Mouse (Mus musculus): ENCODE results near the gene Nxpe2. TPM values are rescaled to one million over a fixed set of nuclear protein-coding genes. Genes with fewer than 3 reads are reported as not detected.
A peak's percentile ranks its signal among the peaks of the same experiment; 100 is the strongest.

Nxpe2 gene
- 0.63 and 1.2 TPM in 2 replicates for polyA plus RNA-seq (2014; fragmentation: Nextera tagmentation; extraction: Ambion mirVana)

GRCm38 (mm10) chr9:48353148-48353698, at the start of gene Nxpe2:
Gene Nxpe2 (minus strand): TSS chr9:48353454.
- Histone ChIP-seq H3K27ac (no peak within 1 kb of the TSS; the same call in 1 of the 2 replicates), H3K4me3 (replicated peaks; ENCODE audit: low read length) (no peak within 1 kb of the TSS), H3K9me3 (ENCODE audit: control insufficient read depth, low read length) (no peaks in the 10 kb centered on the region), H3K36me3 (replicated peaks; ENCODE audit: control insufficient read depth, insufficient read depth) (no peaks in the 10 kb centered on the region), H3K9ac (no peak within 1 kb of the TSS), H3K27me3 (ENCODE audit: control insufficient read depth, insufficient read depth, low read length) (no peaks in the 10 kb centered on the region), H3K4me2 (replicated peaks) (no peak within 1 kb of the TSS), H3K4me1 (replicated peaks; ENCODE audit: control insufficient read depth, insufficient read depth, low read length) (no peaks in the 10 kb centered on the region)
- DNase-seq (ENCODE audit: low spot score) (no peak), ATAC-seq (ENCODE audit: low FRiP score) (no peak)
- WGBS = 59% methylated on average over 2 of the region's 2 CpGs

GRCm38 (mm10) chr9:48389983-48390382, 36.7 kb upstream of the Nxpe2 start:
- Histone ChIP-seq H3K27ac (no peak overlapping the region), H3K4me3 (replicated peaks; ENCODE audit: low read length) (no peak overlapping the region), H3K27me3 (ENCODE audit: control insufficient read depth, insufficient read depth, low read length) (no peaks in the 10 kb centered on the region), H3K4me2 (replicated peaks) (no peak overlapping the region), H3K9me3 (ENCODE audit: control insufficient read depth, low read length) (no peaks in the 10 kb centered on the region), H3K4me1 (replicated peaks; ENCODE audit: control insufficient read depth, insufficient read depth, low read length) (no peaks in the 10 kb centered on the region), H3K36me3 (replicated peaks; ENCODE audit: control insufficient read depth, insufficient read depth) (no peaks in the 10 kb centered on the region), H3K9ac (no peak overlapping the region)
- ATAC-seq (ENCODE audit: low FRiP score) (no peak), DNase-seq (ENCODE audit: low spot score) (peak; percentile 19)
- WGBS = 83% methylated on average over 3 of the region's 3 CpGs

GRCm38 (mm10) chr9:48388451-48388850, 35.2 kb upstream of the Nxpe2 start:
- no peaks in the 10 kb centered on the region for H3K9me3 ChIP-seq (ENCODE audit: control insufficient read depth, low read length)
- H3K9ac ChIP-seq = no peak overlapping the region
- ATAC-seq (ENCODE audit: low FRiP score) (no peak), DNase-seq (ENCODE audit: low spot score) (peak; percentile 2)
- H3K4me1 ChIP-seq (replicated peaks; ENCODE audit: control insufficient read depth, insufficient read depth, low read length) = no peaks in the 10 kb centered on the region
- H3K27me3 ChIP-seq (ENCODE audit: control insufficient read depth, insufficient read depth, low read length) = no peaks in the 10 kb centered on the region
- no peak overlapping the region for H3K4me3 ChIP-seq (replicated peaks; ENCODE audit: low read length)
- H3K27ac ChIP-seq = no peak overlapping the region
- no peaks in the 10 kb centered on the region for H3K36me3 ChIP-seq (replicated peaks; ENCODE audit: control insufficient read depth, insufficient read depth)
- H3K4me2 ChIP-seq (replicated peaks) = no peak overlapping the region
- WGBS = 84% methylated on average over 4 of the region's 4 CpGs

GRCm38 (mm10) chr9:48374357-48374756, 21.1 kb upstream of the Nxpe2 start:
- Histone ChIP-seq H3K9me3 (ENCODE audit: control insufficient read depth, low read length) (no peaks in the 10 kb centered on the region), H3K9ac (no peak overlapping the region), H3K36me3 (replicated peaks; ENCODE audit: control insufficient read depth, insufficient read depth) (no peaks in the 10 kb centered on the region), H3K27me3 (ENCODE audit: control insufficient read depth, insufficient read depth, low read length) (no peaks in the 10 kb centered on the region), H3K27ac (no peak overlapping the region), H3K4me1 (replicated peaks; ENCODE audit: control insufficient read depth, insufficient read depth, low read length) (no peaks in the 10 kb centered on the region), H3K4me3 (replicated peaks; ENCODE audit: low read length) (no peak overlapping the region), H3K4me2 (replicated peaks) (no peak overlapping the region)
- WGBS = 78% methylated on average over 2 of the region's 2 CpGs
- no peak for DNase-seq (ENCODE audit: low spot score)
- no peak for ATAC-seq (ENCODE audit: low FRiP score)

- H3K9me3 ChIP-seq (ENCODE audit: control insufficient read depth, low read length) = no peaks in the 10 kb centered on the region
- H3K4me3 ChIP-seq (replicated peaks; ENCODE audit: low read length) = no peak overlapping the region
- no peak overlapping the region for H3K27ac ChIP-seq
- no peaks in the 10 kb centered on the region for H3K4me1 ChIP-seq (replicated peaks; ENCODE audit: control insufficient read depth, insufficient read depth, low read length)
- ATAC-seq (ENCODE audit: low FRiP score) (no peak), DNase-seq (ENCODE audit: low spot score) (no peak)
- H3K36me3 ChIP-seq (replicated peaks; ENCODE audit: control insufficient read depth, insufficient read depth) = no peaks in the 10 kb centered on the region
- 79% methylated on average over 4 of the region's 4 CpGs for WGBS
- no peaks in the 10 kb centered on the region for H3K27me3 ChIP-seq (ENCODE audit: control insufficient read depth, insufficient read depth, low read length)
- H3K9ac ChIP-seq = no peak overlapping the region
- no peak overlapping the region for H3K4me2 ChIP-seq (replicated peaks)
Measured at GRCm38 (mm10) chr9:48373232-48373878, 20.1 kb upstream of the Nxpe2 start.

GRCm38 (mm10) chr9:48362743-48363142, 9.5 kb upstream of the Nxpe2 start:
- H3K4me2 ChIP-seq (replicated peaks) = no peak overlapping the region
- no peak overlapping the region for H3K9ac ChIP-seq
- DNase-seq (ENCODE audit: low spot score) = no peak
- 86% methylated on average over 6 of the region's 6 CpGs for WGBS
- H3K9me3 ChIP-seq (ENCODE audit: control insufficient read depth, low read length) = no peaks in the 10 kb centered on the region
- no peak for ATAC-seq (ENCODE audit: low FRiP score)
- no peak overlapping the region for H3K4me3 ChIP-seq (replicated peaks; ENCODE audit: low read length)
- H3K27me3 ChIP-seq (ENCODE audit: control insufficient read depth, insufficient read depth, low read length) = no peaks in the 10 kb centered on the region
- H3K36me3 ChIP-seq (replicated peaks; ENCODE audit: control insufficient read depth, insufficient read depth) = no peaks in the 10 kb centered on the region
- H3K27ac ChIP-seq = no peak overlapping the region
- H3K4me1 ChIP-seq (replicated peaks; ENCODE audit: control insufficient read depth, insufficient read depth, low read length) = no peaks in the 10 kb centered on the region

GRCm38 (mm10) chr9:48361815-48362631, 8.8 kb upstream of the Nxpe2 start:
- ATAC-seq (ENCODE audit: low FRiP score) = no peak
- WGBS = 70% methylated on average over 14 of the region's 14 CpGs
- Histone ChIP-seq H3K27me3 (ENCODE audit: control insufficient read depth, insufficient read depth, low read length) (no peaks in the 10 kb centered on the region), H3K4me3 (replicated peaks; ENCODE audit: low read length) (no peak overlapping the region), H3K27ac (no peak overlapping the region), H3K36me3 (replicated peaks; ENCODE audit: control insufficient read depth, insufficient read depth) (no peaks in the 10 kb centered on the region), H3K4me2 (replicated peaks) (no peak overlapping the region), H3K4me1 (replicated peaks; ENCODE audit: control insufficient read depth, insufficient read depth, low read length) (no peaks in the 10 kb centered on the region), H3K9me3 (ENCODE audit: control insufficient read depth, low read length) (no peaks in the 10 kb centered on the region), H3K9ac (no peak overlapping the region)
- no peak for DNase-seq (ENCODE audit: low spot score)

- WGBS = 71% methylated on average over 4 of the region's 4 CpGs
- no peak overlapping the region for H3K4me3 ChIP-seq (replicated peaks; ENCODE audit: low read length)
- no peaks in the 10 kb centered on the region for H3K27me3 ChIP-seq (ENCODE audit: control insufficient read depth, insufficient read depth, low read length)
- H3K9me3 ChIP-seq (ENCODE audit: control insufficient read depth, low read length) = no peaks in the 10 kb centered on the region
- no peaks in the 10 kb centered on the region for H3K36me3 ChIP-seq (replicated peaks; ENCODE audit: control insufficient read depth, insufficient read depth)
- no peak for DNase-seq (ENCODE audit: low spot score)
- no peak overlapping the region for H3K4me2 ChIP-seq (replicated peaks)
- no peak overlapping the region for H3K27ac ChIP-seq
- H3K9ac ChIP-seq = no peak overlapping the region
- no peaks in the 10 kb centered on the region for H3K4me1 ChIP-seq (replicated peaks; ENCODE audit: control insufficient read depth, insufficient read depth, low read length)
- no peak for ATAC-seq (ENCODE audit: low FRiP score)
Measured at GRCm38 (mm10) chr9:48360826-48361225, 7.6 kb upstream of the Nxpe2 start.

GRCm38 (mm10) chr9:48357097-48357496, 3.8 kb upstream of the Nxpe2 start:
- WGBS = 93% methylated on average over 3 of the region's 3 CpGs

More at GRCm38 (mm10) chr9:48357097-48357496, 3.8 kb upstream of the Nxpe2 start:
- Histone ChIP-seq H3K4me2 (replicated peaks) (no peak overlapping the region), H3K27ac (no peak overlapping the region), H3K36me3 (replicated peaks; ENCODE audit: control insufficient read depth, insufficient read depth) (no peaks in the 10 kb centered on the region), H3K4me1 (replicated peaks; ENCODE audit: control insufficient read depth, insufficient read depth, low read length) (no peaks in the 10 kb centered on the region), H3K9me3 (ENCODE audit: control insufficient read depth, low read length) (no peaks in the 10 kb centered on the region), H3K4me3 (replicated peaks; ENCODE audit: low read length) (no peak overlapping the region), H3K9ac (no peak overlapping the region), H3K27me3 (ENCODE audit: control insufficient read depth, insufficient read depth, low read length) (no peaks in the 10 kb centered on the region)
- ATAC-seq (ENCODE audit: low FRiP score) (no peak), DNase-seq (ENCODE audit: low spot score) (no peak)

Measured in hindbrain, embryonic 14.5 days (tissue).